Mouse (Mus musculus) kidney, adult 9 months (tissue): ENCODE data around the gene Ankle1.

Experiments
- DNase-seq: peaks from one replicate; pipeline ENCODE4 v3.0.0; 2022

The Ankle1 gene

GRCm38 (mm10) chr8:71381971-71382961, 23.5 kb upstream of the Ankle1 start:
- peak; percentile 95 for DNase-seq

GRCm38 (mm10) chr8:71383396-71383795, 22.4 kb upstream of the Ankle1 start:
- DNase-seq: peak; percentile 69

- DNase-seq: no peak
Measured at GRCm38 (mm10) chr8:71383860-71384259, 21.9 kb upstream of the Ankle1 start.

GRCm38 (mm10) chr8:71385212-71385835, 20.5 kb upstream of the Ankle1 start:
- no peak for DNase-seq

- DNase-seq: no peak
Measured at GRCm38 (mm10) chr8:71388267-71388666, 17.5 kb upstream of the Ankle1 start.

- peak; percentile 1 for DNase-seq
Measured at GRCm38 (mm10) chr8:71391696-71392095, 14.1 kb upstream of the Ankle1 start.

- DNase-seq: peak; percentile 1
Measured at GRCm38 (mm10) chr8:71392391-71392790, 13.4 kb upstream of the Ankle1 start.

- peak; percentile 45 for DNase-seq
Measured at GRCm38 (mm10) chr8:71392871-71393270, 12.9 kb upstream of the Ankle1 start.

GRCm38 (mm10) chr8:71394481-71394880, 11.3 kb upstream of the Ankle1 start:
- DNase-seq: peak; percentile 14

- DNase-seq: peak; percentile 19
Measured at GRCm38 (mm10) chr8:71395071-71395470, 10.7 kb upstream of the Ankle1 start.

GRCm38 (mm10) chr8:71395629-71396028, 10.2 kb upstream of the Ankle1 start, which contains the start of gene Ushbp1:
Gene Ushbp1, minus strand, starts transcription at chr8:71395802.
- DNase-seq: peak; percentile 66

GRCm38 (mm10) chr8:71396639-71397305, 9.0 kb upstream of the Ankle1 start, which contains the start of gene Babam1:
Gene Babam1, plus strand, starts transcription at chr8:71396861.
- DNase-seq: peak; percentile 98

GRCm38 (mm10) chr8:71397701-71398100, 8.1 kb upstream of the Ankle1 start:
- no peak for DNase-seq

- DNase-seq: no peak
Measured at GRCm38 (mm10) chr8:71400826-71401225, 5.0 kb upstream of the Ankle1 start.

- no peak for DNase-seq
Measured at GRCm38 (mm10) chr8:71401454-71401853, 4.4 kb upstream of the Ankle1 start.

GRCm38 (mm10) chr8:71402446-71402964, 3.3 kb upstream of the Ankle1 start:
- DNase-seq: no peak

GRCm38 (mm10) chr8:71403107-71403885, 2.5 kb upstream of the Ankle1 start:
- no peak for DNase-seq

GRCm38 (mm10) chr8:71404011-71404410, 1.8 kb upstream of the Ankle1 start:
- no peak for DNase-seq

GRCm38 (mm10) chr8:71404951-71405351, 859 bp upstream of the Ankle1 start:
- DNase-seq: peak; percentile 74

- peak; percentile 80 for DNase-seq
Measured at GRCm38 (mm10) chr8:71406099-71407015, 547 bp downstream of the Ankle1 start.

GRCm38 (mm10) chr8:71407441-71407840, 1.6 kb downstream of the Ankle1 start:
- DNase-seq: no peak
